Mouse (Mus musculus) CH12.LX (cell line): Measurements from ENCODE around the gene Cox4i2. TPM values are rescaled to one million over a fixed set of nuclear protein-coding genes. Genes with fewer than 3 reads are reported as not detected.

Experiments
- DNase-seq: peaks from one replicate; pipeline ENCODE4 v3.0.0-alpha.2; 2013; ENCODE audit errors: extremely low read depth
- H3K27ac ChIP-seq: 2 replicates; pipeline ENCODE4 v1.5.1; 2012; ENCODE audit warnings: low read depth, mild to moderate bottlenecking, control low read depth, moderate library complexity; ENCODE audit not compliant: insufficient read depth
- H3K27me3 ChIP-seq: replicated peaks from 2 replicates; pipeline ENCODE3; 2012; ENCODE audit warnings: inconsistent platforms
- H3K36me3 ChIP-seq, 2 experiments: replicated peaks in 1 of 2; 2 replicates each; pipeline versions ENCODE3 to v1.6.1; 2012; ENCODE audit warnings: inconsistent platforms in 1 of 2, low read length in 1 of 2, mild to moderate bottlenecking in 1 of 2, mixed read lengths in 1 of 2, moderate library complexity in 1 of 2; ENCODE audit not compliant: control insufficient read depth in 1 of 2, insufficient read depth in 1 of 2
- H3K4me1 ChIP-seq, 2 experiments: 2 replicates each; pipeline ENCODE4 v1.6.1; 2012; ENCODE audit warnings: inconsistent platforms in 1 of 2, moderate library complexity in 1 of 2; ENCODE audit not compliant: insufficient read depth in 2 of 2, control insufficient read depth in 1 of 2
- H3K4me2 ChIP-seq: 2 replicates; pipeline ENCODE4 v1.6.1; 2012; ENCODE audit warnings: low read depth, mild to moderate bottlenecking, control low read depth; ENCODE audit not compliant: poor library complexity, insufficient read depth, severe bottlenecking
- H3K4me3 ChIP-seq, 3 experiments: fragments of 150-350 bp in 1 of 3; sonication (generic) in 1 of 3; replicated peaks in 1 of 3; 2 replicates each; pipeline versions ENCODE3 to v1.5.1; 2011 to 2012; ENCODE audit warnings: low read depth in 2 of 3, low read length in 2 of 3, mild to moderate bottlenecking in 2 of 3, moderate library complexity in 2 of 3, control low read depth in 1 of 3, improper control_type of control experiment in 1 of 3, inconsistent platforms in 1 of 3, mixed read lengths in 1 of 3; ENCODE audit not compliant: poor library complexity in 1 of 3
- H3K79me2 ChIP-seq: replicated peaks from 2 replicates; pipeline ENCODE4 v1.6.1; 2012; ENCODE audit warnings: mild to moderate bottlenecking, moderate library complexity; ENCODE audit not compliant: control insufficient read depth, poor library complexity, insufficient read depth, severe bottlenecking; ENCODE audit errors: extremely low read depth
- H3K9ac ChIP-seq: 2 replicates; pipeline ENCODE4 v1.6.1; 2012; ENCODE audit warnings: low read depth, mild to moderate bottlenecking, control low read depth, moderate library complexity; ENCODE audit not compliant: insufficient read depth
- H3K9me3 ChIP-seq: replicated peaks from 2 replicates; pipeline ENCODE3; 2012; ENCODE audit warnings: low read length, inconsistent platforms, mixed read lengths
- GABPA ChIP-seq: IDR thresholded peaks from 2 replicates; pipeline ENCODE4 v1.6.1; 2012; ENCODE audit warnings: low read depth, low read length, improper control_type of control experiment, inconsistent platforms; ENCODE audit not compliant: insufficient replicate concordance
- MAZ ChIP-seq: IDR thresholded peaks from 2 replicates; pipeline ENCODE4 v1.6.1; 2012; ENCODE audit warnings: low read depth, mild to moderate bottlenecking, inconsistent platforms, low read length, improper control_type of control experiment, moderate library complexity
- PAX5 ChIP-seq: IDR thresholded peaks from 2 replicates; pipeline ENCODE4 v1.6.1; 2012; ENCODE audit warnings: low read length, inconsistent platforms, mixed read lengths
- RAD21 ChIP-seq: IDR thresholded peaks from 2 replicates; pipeline ENCODE4 v1.6.1; 2011; ENCODE audit warnings: low read depth, mild to moderate bottlenecking, low read length, improper control_type of control experiment, moderate library complexity
- RCOR1 ChIP-seq: conservative IDR thresholded peaks from 2 replicates; pipeline ENCODE4 v1.6.1; 2012; ENCODE audit warnings: low read depth, mild to moderate bottlenecking, inconsistent platforms, low read length, improper control_type of control experiment
- UBTF ChIP-seq: IDR thresholded peaks from 2 replicates; pipeline ENCODE4 v1.6.1; 2012; ENCODE audit warnings: low read depth, mild to moderate bottlenecking, inconsistent platforms, low read length, improper control_type of control experiment, moderate library complexity
- ZC3H11A ChIP-seq: IDR thresholded peaks from 2 replicates; pipeline ENCODE4 v1.6.1; 2012; ENCODE audit warnings: low read depth, mild to moderate bottlenecking, inconsistent platforms, low read length, improper control_type of control experiment
- dilution Hi-C: fragments of 300-500 bp; cut with MboI; formaldehyde crosslinking; loops from 2 replicates; pipeline ENCODE4 v1.14.3; 2020; ENCODE audit warnings: low sequenced_read_pairs; ENCODE audit not compliant: extremely low pct_unique_long_range_greater_than_20kb, extremely low pct_ligation_motif_present
- in situ Hi-C: fragments of 300-500 bp; cut with MboI; formaldehyde crosslinking; loops from 3 replicates; pipeline ENCODE4 v1.14.3; 2019; ENCODE audit warnings: low sequenced_read_pairs, low pct_ligation_motif_present, low pct_unique_long_range_greater_than_20kb, mixed read lengths
- polyA plus RNA-seq: library from polyadenylated mRNA; unstranded; fragments of >175 nt; gene quantifications from 2 replicates; pipeline ENCODE4 v1.2.1, GENCODE M21; 2012; ENCODE audit warnings: low read depth; ENCODE audit not compliant: insufficient read length
- total RNA-seq, 2 experiments: library from RNA; depleted of rRNA; stranded (reverse); fragments of 300-350 nt in 1 of 2; fragments of >200 nt in 1 of 2; gene quantifications; 2 replicates each; pipeline ENCODE4 v1.2.3; 2012 to 2014

The Cox4i2 gene
- total RNA-seq (2012; rRNA removed) (not detected in 2 replicates), total RNA-seq (2014; rRNA removed) (not detected in 2 replicates), polyA plus RNA-seq (not detected in 2 replicates)

- no peak within 1 kb of the TSS for H3K9ac ChIP-seq
- peaks cover 11 to 23% of the 10 kb centered on the region in 2 experiments for H3K4me1 ChIP-seq
- DNase-seq = no peak
Observed at GRCm38 (mm10) chr2:152753944-152754711, at the start of gene Cox4i2. Cox4i2 (plus strand) TSS chr2:152754173.

GRCm38 (mm10) chr2:152704256-152704605 lies 49.7 kb upstream of the Cox4i2 start:
- no peak overlapping the region for H3K4me2 ChIP-seq
- H3K36me3 ChIP-seq = peaks cover 83 to 97% of the 10 kb centered on the region in 2 experiments
- in situ Hi-C loops = loop anchor here (5.0 kb wide), 2 partner anchors 33 to 128 kb away; partner anchors contain the start of genes Bcl2l1 and Id1
- H3K27me3 ChIP-seq = no peaks in the 10 kb centered on the region
- H3K4me1 ChIP-seq = peaks cover 0 to 14% of the 10 kb centered on the region in 2 experiments; a peak in 2 of 4 replicates
- no peak for TF ChIP-seq RAD21
- no peak for TF ChIP-seq ZC3H11A
- TF ChIP-seq RCOR1 = no peak
- DNase-seq = no peak
- H3K27ac ChIP-seq = no peak overlapping the region
- no peaks in the 10 kb centered on the region for H3K79me2 ChIP-seq
- H3K9ac ChIP-seq = no peak overlapping the region
- H3K9me3 ChIP-seq = peaks cover 7% of the 10 kb centered on the region
- dilution Hi-C loops = no loop called here
- no peak overlapping the region for H3K4me3 ChIP-seq

More at GRCm38 (mm10) chr2:152753944-152754711, at the start of gene Cox4i2:
- Histone ChIP-seq H3K4me3 (no peak within 1 kb of the TSS), H3K4me2 (no peak within 1 kb of the TSS)
- dilution Hi-C loops = no loop called here
- TF ChIP-seq UBTF = no peak
- TF ChIP-seq, all 38 proteins: peak for 0
- Histone ChIP-seq H3K27ac (no peak within 1 kb of the TSS), H3K27me3 (peaks cover 81% of the 10 kb centered on the region), H3K9me3 (no peaks in the 10 kb centered on the region), H3K79me2 (no peaks in the 10 kb centered on the region), H3K36me3 (no peaks in the 10 kb centered on the region)
- in situ Hi-C loops = no loop called here

- H3K4me3 ChIP-seq = no peak overlapping the region
- H3K79me2 ChIP-seq = no peaks in the 10 kb centered on the region
- H3K4me1 ChIP-seq = peaks cover 0 to 8% of the 10 kb centered on the region in 2 experiments; a peak in 2 of 4 replicates
- TF ChIP-seq MAZ (no peak), GABPA (no peak), PAX5 (no peak), ZC3H11A (no peak)
- no peak for DNase-seq
- H3K9ac ChIP-seq = no peak overlapping the region
- dilution Hi-C loops = no loop called here
- no peak overlapping the region for H3K4me2 ChIP-seq
- no peak overlapping the region for H3K27ac ChIP-seq
- peaks cover 7% of the 10 kb centered on the region for H3K9me3 ChIP-seq
- peaks cover 76 to 96% of the 10 kb centered on the region in 2 experiments for H3K36me3 ChIP-seq
- in situ Hi-C loops = loop anchor here (5.0 kb wide), 2 partner anchors 32 to 127 kb away; partner anchors contain the start of genes Bcl2l1 and Id1
- no peaks in the 10 kb centered on the region for H3K27me3 ChIP-seq
Observed at GRCm38 (mm10) chr2:152704811-152705370, 49.1 kb upstream of the Cox4i2 start.
